ENCODE assay signal across 13 mouse cellular contexts in the genomic region with DNA sequence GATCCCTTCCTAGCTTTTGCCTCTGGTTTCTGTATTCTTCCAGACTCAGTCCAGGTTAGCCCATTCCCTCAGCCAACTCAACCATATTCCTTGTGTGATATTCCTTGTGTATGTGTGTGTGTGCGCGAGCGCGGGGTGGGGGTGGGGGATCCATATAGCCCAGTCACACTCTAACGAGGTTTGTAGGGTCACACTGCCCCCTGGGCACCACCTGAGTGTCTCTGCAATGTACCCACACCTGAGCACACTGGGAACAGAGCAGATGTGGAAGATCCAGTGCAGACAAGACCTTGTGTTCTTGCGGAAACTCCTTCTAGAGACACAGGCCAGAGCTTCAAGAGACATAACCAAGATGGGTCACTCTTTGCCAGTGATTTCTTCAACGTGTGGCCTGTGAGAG.
A peak's percentile ranks its signal among the peaks of the same experiment; 100 is the strongest.
DNase-seq lines count a peak whose midpoint lies in the region; ATAC-seq and TF ChIP-seq lines count a peak whose summit lies in the region.
"Had no signal": no experiment of that assay in that cellular context is flagged by ENCODE, and none has a peak within 500 bp of the region (broad histone marks: within the 10 kb centered on the region; RNA-seq: fewer than 3 reads in every experiment).

No protein-coding gene starts in this region.

- WGBS in neural tube, embryonic 12.5 days: 67% methylated on average over 7 of the region's 7 CpGs
- WGBS in hindbrain, postnatal 0 days: 68% methylated on average over 7 of the region's 7 CpGs
- WGBS in stomach, postnatal 0 days: 76% methylated on average over 7 of the region's 7 CpGs

- intact Hi-C loops in gastrocnemius, adult 2 months (cut with DNase I): no loop called here

- H3K4me1 ChIP-seq in neural tube, embryonic 12.5 days: peaks cover 61% of the 10 kb centered on the region
- H3K4me1 ChIP-seq in hindbrain, postnatal 0 days (ENCODE audit: insufficient read depth, low read length): peaks cover 42% of the 10 kb centered on the region
- no peaks in the 10 kb centered on the region for H3K4me1 ChIP-seq in stomach, postnatal 0 days (replicated peaks; ENCODE audit: control insufficient read depth, insufficient read depth)

- no peak overlapping the region for H3K4me3 ChIP-seq in gastrocnemius, adult 2 months
- no peak overlapping the region for H3K4me3 ChIP-seq in neural tube, embryonic 12.5 days
- no peak overlapping the region for H3K4me3 ChIP-seq in hindbrain, postnatal 0 days (ENCODE audit: low read length)
- no peak overlapping the region for H3K4me3 ChIP-seq in stomach, postnatal 0 days (ENCODE audit: low read depth, low read length)
- H3K4me3 ChIP-seq: embryonic facial prominence, embryonic 15.5 days had no signal

- no peaks in the 10 kb centered on the region for H3K27me3 ChIP-seq in neural tube, embryonic 12.5 days (replicated peaks)
- H3K27me3 ChIP-seq in hindbrain, postnatal 0 days (ENCODE audit: insufficient read depth, low read length): no peaks in the 10 kb centered on the region
- no peaks in the 10 kb centered on the region for H3K27me3 ChIP-seq in stomach, postnatal 0 days (ENCODE audit: control insufficient read depth, insufficient read depth, low read length)
- H3K27me3 ChIP-seq: embryonic facial prominence, embryonic 15.5 days had no signal

- peaks cover 13% of the 10 kb centered on the region; the same call in 1 of the 2 replicates for H3K36me3 ChIP-seq in neural tube, embryonic 12.5 days
- H3K36me3 ChIP-seq in hindbrain, postnatal 0 days (ENCODE audit: insufficient read depth, low read length): no peaks in the 10 kb centered on the region
- H3K36me3 ChIP-seq in stomach, postnatal 0 days (ENCODE audit: control insufficient read depth, insufficient read depth, low read length): no peaks in the 10 kb centered on the region
- H3K36me3 ChIP-seq: embryonic facial prominence, embryonic 15.5 days had no signal

- no peak for TF ChIP-seq CTCF in gastrocnemius, adult 2 months (IDR thresholded peaks at IDR 0.05)
- TF ChIP-seq CTCF in hindbrain, postnatal 0 days (IDR thresholded peaks at IDR 0.05; ENCODE audit: low read depth): peak; percentile 3; the same call in 1 of the 2 replicates
- TF ChIP-seq CTCF in stomach, postnatal 0 days (IDR thresholded peaks at IDR 0.05; ENCODE audit: low read depth): 0 out of 2 replicates have a peak, but pooled peaks have one; percentile 15

- ATAC-seq in neural tube, embryonic 12.5 days (ENCODE audit: low FRiP score, low read depth): no peak
- no peak for ATAC-seq in hindbrain, postnatal 0 days
- ATAC-seq in stomach, postnatal 0 days (ENCODE audit: low FRiP score, low TSS enrichment): no peak

- no peak overlapping the region for H3K4me2 ChIP-seq in neural tube, embryonic 12.5 days (replicated peaks)
- H3K4me2 ChIP-seq in hindbrain, postnatal 0 days (ENCODE audit: low read depth, low read length): no peak overlapping the region
- H3K4me2 ChIP-seq in stomach, postnatal 0 days (replicated peaks; ENCODE audit: low read depth): no peak overlapping the region
- H3K4me2 ChIP-seq: embryonic facial prominence, embryonic 15.5 days had no signal

- no peak for TF ChIP-seq EP300 in stomach, postnatal 0 days (optimal IDR thresholded peaks at IDR 0.05)

- no peak overlapping the region for H3K9ac ChIP-seq in neural tube, embryonic 12.5 days
- H3K9ac ChIP-seq in hindbrain, postnatal 0 days (replicated peaks; ENCODE audit: low read length): no peak overlapping the region
- no peak overlapping the region for H3K9ac ChIP-seq in stomach, postnatal 0 days (ENCODE audit: low read length)
- H3K9ac ChIP-seq: embryonic facial prominence, embryonic 15.5 days had no signal

- no peaks in the 10 kb centered on the region for H3K9me3 ChIP-seq in neural tube, embryonic 12.5 days
- no peaks in the 10 kb centered on the region for H3K9me3 ChIP-seq in hindbrain, postnatal 0 days (ENCODE audit: low read length)
- H3K9me3 ChIP-seq in stomach, postnatal 0 days (ENCODE audit: control insufficient read depth, low read length): no peaks in the 10 kb centered on the region
- H3K9me3 ChIP-seq: embryonic facial prominence, embryonic 15.5 days had no signal

- peak overlapping the region; percentile 51 for H3K27ac ChIP-seq in gastrocnemius, adult 2 months
- H3K27ac ChIP-seq in neural tube, embryonic 12.5 days: peak overlapping the region; percentile 8; the same call in 1 of the 2 replicates
- H3K27ac ChIP-seq in hindbrain, postnatal 0 days: peak overlapping the region; percentile 68
- no peak overlapping the region for H3K27ac ChIP-seq in stomach, postnatal 0 days (replicated peaks)
- H3K27ac ChIP-seq: embryonic facial prominence, embryonic 15.5 days had no signal

- DNase-seq in gastrocnemius, adult 2 months: no peak
- DNase-seq in gastrocnemius, postnatal 10 days: no peak
- no peak for DNase-seq in neural tube, embryonic 10.5 days (ENCODE audit: extremely low spot score, low spot score)
- no peak for DNase-seq in hindbrain, postnatal 0 days (ENCODE audit: low spot score)
- no peak for DNase-seq in stomach, postnatal 0 days (ENCODE audit: low spot score)
- DNase-seq in ovary, postnatal 36 days (ENCODE audit: low spot score): no peak
- no peak for DNase-seq in spleen, postnatal 36 days (ENCODE audit: low spot score in 2 of 2)
- DNase-seq: cerebellum, adult 8-10 months; kidney, adult 11 months; left cerebral cortex, postnatal 4 days; lung, adult 18-20 months had no signal
